Mouse (Mus musculus) hindbrain, embryonic 11.5 days (tissue): Measurements from ENCODE around the gene Mafb. TPM values are rescaled to one million over a fixed set of nuclear protein-coding genes. Genes with fewer than 3 reads are reported as not detected.

Experiments
- ATAC-seq: fragments of 200-750 bp; cut with Nextera tagmentation; 2 replicates; pipeline ENCODE4 v1.8.0; 2017; ENCODE audit warnings: mild to moderate bottlenecking, moderate TSS enrichment, moderate library complexity; ENCODE audit not compliant: low FRiP score
- DNase-seq: peaks from one replicate; pipeline ENCODE4 v3.0.0-alpha.2; 2015; ENCODE audit warnings: low spot score
- H3K27ac ChIP-seq: fragments of 300-500 bp; sonication (generic); 2 replicates; pipeline ENCODE4 v1.5.1; 2014; ENCODE audit warnings: mild to moderate bottlenecking, low read depth, low read length
- H3K27me3 ChIP-seq: fragments of 300-500 bp; sonication (generic); 2 replicates; pipeline ENCODE4 v1.6.1; 2014; ENCODE audit warnings: mild to moderate bottlenecking, low read length, moderate library complexity, mixed read lengths; ENCODE audit not compliant: control insufficient read depth, insufficient read depth
- H3K36me3 ChIP-seq: fragments of 300-500 bp; sonication (generic); 2 replicates; pipeline ENCODE4 v1.6.1; 2014; ENCODE audit warnings: mild to moderate bottlenecking, low read length, moderate library complexity, mixed read lengths; ENCODE audit not compliant: control insufficient read depth, insufficient read depth
- H3K4me1 ChIP-seq: fragments of 300-500 bp; sonication (generic); replicated peaks from 2 replicates; pipeline ENCODE4 v1.6.1; 2014; ENCODE audit warnings: low read length, mixed read lengths; ENCODE audit not compliant: control insufficient read depth, insufficient read depth
- H3K4me2 ChIP-seq: fragments of 300-500 bp; sonication (generic); replicated peaks from 2 replicates; pipeline ENCODE4 v1.6.1; 2014; ENCODE audit warnings: mild to moderate bottlenecking, low read depth, low read length
- H3K4me3 ChIP-seq: fragments of 300-500 bp; sonication (generic); 2 replicates; pipeline ENCODE4 v1.5.1; 2014; ENCODE audit warnings: low read depth, low read length
- H3K9ac ChIP-seq: fragments of 300-500 bp; sonication (generic); 2 replicates; pipeline ENCODE4 v1.6.1; 2014; ENCODE audit warnings: low read depth, low read length
- H3K9me3 ChIP-seq: fragments of 300-500 bp; sonication (generic); 2 replicates; pipeline ENCODE4 v1.6.1; 2016; ENCODE audit warnings: low read length; ENCODE audit not compliant: control insufficient read depth
- WGBS: fragments of 180-500 bp; shearing (Covaris S2); extraction: QIAGEN DNeasy Blood & Tissue Kit; methylation state at CpG from one replicate; pipeline ENCODE4 v1.1.7; 2014; 5-methylcytosine and 5-hydroxymethylcytosine counted together
- polyA plus RNA-seq: library from polyadenylated mRNA; unstranded; fragments of >200 nt; fragmentation: Nextera tagmentation; extraction: Ambion mirVana; gene quantifications from 2 replicates; pipeline ENCODE4 v1.2.1, GENCODE M21; 2014

Gene Mafb
- polyA plus RNA-seq, 1 experiment from 2014 or later, result 10.4 TPM

DNA sequence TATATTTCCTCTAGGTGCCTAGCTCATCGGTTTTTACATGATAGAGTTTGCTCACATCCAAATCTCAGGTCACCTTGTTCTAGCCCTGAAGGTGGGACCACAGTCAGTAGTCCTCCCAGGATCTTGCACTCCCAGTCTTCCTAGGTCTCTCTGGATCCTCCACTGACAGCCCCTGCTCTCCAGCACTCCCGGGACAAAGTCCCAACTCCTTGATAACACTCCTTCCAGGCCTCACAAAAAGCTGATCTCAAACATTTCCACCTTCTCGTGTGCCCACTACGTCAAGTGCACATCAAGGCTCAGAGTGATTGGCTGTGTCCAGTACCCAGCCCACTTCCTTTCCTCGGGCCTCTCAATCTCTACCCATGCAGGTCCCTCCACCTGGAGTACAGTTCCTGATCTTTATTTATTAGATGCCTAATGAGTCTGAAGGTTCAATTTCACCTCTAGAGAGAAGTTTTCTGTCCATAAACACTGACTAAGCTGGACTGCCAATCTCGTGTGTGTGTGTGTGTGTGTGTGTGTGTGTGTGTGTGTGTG, 41.7 kb downstream of the Mafb start:
- Histone ChIP-seq H3K4me2 (no peak overlapping the region), H3K9ac (no peak overlapping the region), H3K27me3 (no peaks in the 10 kb centered on the region), H3K36me3 (no peaks in the 10 kb centered on the region), H3K9me3 (no peaks in the 10 kb centered on the region), H3K27ac (no peak overlapping the region), H3K4me3 (no peak overlapping the region), H3K4me1 (no peaks in the 10 kb centered on the region; the same call in 1 of the 2 replicates)
- ATAC-seq, result no peak
- DNase-seq, result no peak
- WGBS, result 91% methylated on average over 6 of the region's 6 CpGs

DNA sequence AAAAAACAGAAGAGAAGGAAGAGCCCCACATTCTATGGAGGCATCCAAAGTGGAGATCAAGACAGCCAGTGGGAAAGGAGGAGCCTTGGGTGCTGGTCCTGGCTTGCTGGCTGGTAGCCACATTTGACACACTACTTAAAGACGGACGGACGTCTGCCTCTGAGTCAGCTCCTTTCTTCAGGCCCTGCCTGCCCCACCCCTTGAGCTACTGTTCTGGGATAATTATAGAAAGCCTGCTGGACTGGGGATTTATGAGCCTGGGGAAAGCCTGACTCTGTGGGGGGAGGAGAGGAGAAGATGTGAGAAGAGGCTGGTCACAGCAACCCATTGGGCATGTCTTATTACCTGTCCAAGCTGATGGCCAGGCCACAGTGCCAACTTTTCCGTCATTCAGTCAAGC, 45.0 kb downstream of the Mafb start:
- Histone ChIP-seq H3K27ac (no peak overlapping the region), H3K9me3 (no peaks in the 10 kb centered on the region), H3K36me3 (no peaks in the 10 kb centered on the region), H3K4me2 (no peak overlapping the region), H3K9ac (no peak overlapping the region), H3K4me3 (no peak overlapping the region), H3K4me1 (no peaks in the 10 kb centered on the region), H3K27me3 (no peaks in the 10 kb centered on the region)
- ATAC-seq (no peak), DNase-seq (no peak)
- WGBS, result 80% methylated on average over 4 of the region's 4 CpGs

DNA sequence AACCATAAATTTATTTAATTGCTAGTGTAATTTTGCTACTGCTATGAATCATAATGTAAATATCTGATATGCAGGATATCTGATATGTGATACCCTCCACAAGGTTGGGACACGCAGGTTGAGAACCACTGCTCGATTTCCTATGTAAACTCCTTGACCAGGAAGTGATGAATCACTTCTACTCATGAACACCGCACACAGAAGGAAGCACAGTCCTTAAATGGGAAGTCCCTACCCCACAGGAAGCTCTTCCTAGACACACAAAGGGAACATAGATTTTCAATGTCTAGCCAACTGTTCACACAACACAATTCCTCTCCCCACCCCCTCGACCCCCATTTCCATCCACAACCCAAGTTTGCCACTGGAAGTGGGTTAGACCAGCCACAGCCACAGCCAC, 48.6 kb downstream of the Mafb start:
- DNase-seq (no peak), ATAC-seq (no peak)
- H3K36me3 ChIP-seq, result no peaks in the 10 kb centered on the region
- H3K9ac ChIP-seq, result no peak overlapping the region
- H3K9me3 ChIP-seq, result no peaks in the 10 kb centered on the region
- no peak overlapping the region for H3K4me3 ChIP-seq
- H3K27ac ChIP-seq, result no peak overlapping the region
- H3K27me3 ChIP-seq, result no peaks in the 10 kb centered on the region
- 83% methylated on average over 4 of the region's 4 CpGs for WGBS
- no peak overlapping the region for H3K4me2 ChIP-seq
- no peaks in the 10 kb centered on the region for H3K4me1 ChIP-seq

Other genes starting within 250 kb of the Mafb start
- gene Gm826, start 32.9 kb downstream of the Mafb start, polyA plus RNA-seq, result 0.45 TPM in 1 of 2 replicates, not detected in the other